Mouse (Mus musculus) limb, embryonic 11.5 days (tissue): Measurements from ENCODE around the gene Abhd16b. TPM values are rescaled to one million over a fixed set of nuclear protein-coding genes. Genes with fewer than 3 reads are reported as not detected.
A peak's percentile ranks its signal among the peaks of the same experiment; 100 is the strongest.

Experiments
- ATAC-seq: fragments of 200-750 bp; cut with Nextera tagmentation; 2 replicates; pipeline ENCODE4 v1.8.0; 2017; ENCODE audit warnings: low read depth; ENCODE audit not compliant: insufficient number of reproducible peaks, low FRiP score, low TSS enrichment
- DNase-seq: peaks from one replicate; pipeline ENCODE4 v3.0.0-alpha.2; 2015; ENCODE audit warnings: low spot score
- H3K27ac ChIP-seq: fragments of 300-500 bp; sonication (generic); replicated peaks from 2 replicates; pipeline ENCODE4 v1.5.1; 2014; ENCODE audit warnings: low read depth, mild to moderate bottlenecking, low read length
- H3K27me3 ChIP-seq: fragments of 300-500 bp; sonication (generic); 2 replicates; pipeline ENCODE4 v1.6.1; 2014; ENCODE audit warnings: mild to moderate bottlenecking, low read length, mixed read lengths; ENCODE audit not compliant: control insufficient read depth, insufficient read depth
- H3K36me3 ChIP-seq: fragments of 300-500 bp; sonication (generic); 2 replicates; pipeline ENCODE4 v1.6.1; 2014; ENCODE audit warnings: mild to moderate bottlenecking, low read length, moderate library complexity, mixed read lengths; ENCODE audit not compliant: control insufficient read depth, insufficient read depth
- H3K4me1 ChIP-seq: fragments of 300-500 bp; sonication (generic); 2 replicates; pipeline ENCODE4 v1.6.1; 2014; ENCODE audit warnings: low read length, mixed read lengths; ENCODE audit not compliant: control insufficient read depth, insufficient read depth
- H3K4me2 ChIP-seq: fragments of 300-500 bp; sonication (generic); 2 replicates; pipeline ENCODE4 v1.6.1; 2014; ENCODE audit warnings: low read depth, mild to moderate bottlenecking, moderate library complexity; ENCODE audit not compliant: severe bottlenecking
- H3K4me3 ChIP-seq: fragments of 300-500 bp; sonication (generic); 2 replicates; pipeline ENCODE4 v1.5.1; 2014; ENCODE audit warnings: low read depth, low read length
- H3K9ac ChIP-seq: fragments of 300-500 bp; sonication (generic); 2 replicates; pipeline ENCODE4 v1.6.1; 2014; ENCODE audit warnings: mild to moderate bottlenecking, low read length
- H3K9me3 ChIP-seq: fragments of 300-500 bp; sonication (generic); 2 replicates; pipeline ENCODE4 v1.6.1; 2016; ENCODE audit warnings: low read length; ENCODE audit not compliant: control insufficient read depth
- WGBS: fragments of 180-500 bp; shearing (Covaris S2); extraction: QIAGEN DNeasy Blood & Tissue Kit; methylation state at CpG from one replicate; pipeline ENCODE4 v1.1.7; 2014; 5-methylcytosine and 5-hydroxymethylcytosine counted together
- polyA plus RNA-seq: library from polyadenylated mRNA; unstranded; fragments of >200 nt; fragmentation: Nextera tagmentation; extraction: Ambion mirVana; gene quantifications from 2 replicates; pipeline ENCODE4 v1.2.1, GENCODE M21; 2014

Gene Abhd16b
- polyA plus RNA-seq = 0.08 and 0.21 TPM in 2 replicates

GRCm38 (mm10) chr2:181493156-181493927 is at the start of gene Abhd16b:
Gene Abhd16b, plus strand, starts transcription at chr2:181493206.
- Histone ChIP-seq H3K27ac (no peak within 1 kb of the TSS), H3K4me1 (no peaks in the 10 kb centered on the region; the same call in 1 of the 2 replicates), H3K27me3 (no peaks in the 10 kb centered on the region), H3K36me3 (no peaks in the 10 kb centered on the region), H3K4me3 (no peak within 1 kb of the TSS), H3K9me3 (no peaks in the 10 kb centered on the region), H3K4me2 (no peak within 1 kb of the TSS), H3K9ac (no peak within 1 kb of the TSS)
- 86% methylated on average over 31 of the region's 31 CpGs for WGBS
- no peak for ATAC-seq
- DNase-seq = no peak

DNA sequence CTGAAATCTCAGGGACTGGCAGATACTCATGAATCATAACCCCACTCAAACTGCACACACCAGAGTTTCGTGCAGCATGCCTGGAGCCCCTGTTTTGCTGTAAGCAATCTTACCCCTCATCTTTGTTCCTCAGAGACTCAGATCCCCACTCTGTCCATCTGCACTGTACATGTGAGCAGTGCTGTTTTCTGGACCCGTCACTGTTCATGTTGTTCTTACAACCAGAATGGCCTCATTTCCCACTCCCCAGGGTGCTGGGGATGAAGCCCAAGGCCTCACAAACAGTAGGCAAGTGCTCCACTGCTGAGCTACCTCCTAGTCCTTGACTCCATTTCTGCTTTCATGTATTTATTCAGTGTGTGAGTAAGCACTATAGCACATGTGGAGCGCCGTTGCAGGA is 40.8 kb upstream of the Abhd16b start:
- ATAC-seq (no peak), DNase-seq (no peak)
- H3K36me3 ChIP-seq = no peaks in the 10 kb centered on the region
- WGBS = 81% methylated on average over 4 of the region's 4 CpGs
- no peak overlapping the region for H3K9ac ChIP-seq
- no peaks in the 10 kb centered on the region for H3K27me3 ChIP-seq
- H3K4me3 ChIP-seq = no peak overlapping the region
- no peak overlapping the region for H3K27ac ChIP-seq
- no peak overlapping the region for H3K4me2 ChIP-seq
- no peaks in the 10 kb centered on the region for H3K9me3 ChIP-seq
- no peaks in the 10 kb centered on the region for H3K4me1 ChIP-seq

DNA sequence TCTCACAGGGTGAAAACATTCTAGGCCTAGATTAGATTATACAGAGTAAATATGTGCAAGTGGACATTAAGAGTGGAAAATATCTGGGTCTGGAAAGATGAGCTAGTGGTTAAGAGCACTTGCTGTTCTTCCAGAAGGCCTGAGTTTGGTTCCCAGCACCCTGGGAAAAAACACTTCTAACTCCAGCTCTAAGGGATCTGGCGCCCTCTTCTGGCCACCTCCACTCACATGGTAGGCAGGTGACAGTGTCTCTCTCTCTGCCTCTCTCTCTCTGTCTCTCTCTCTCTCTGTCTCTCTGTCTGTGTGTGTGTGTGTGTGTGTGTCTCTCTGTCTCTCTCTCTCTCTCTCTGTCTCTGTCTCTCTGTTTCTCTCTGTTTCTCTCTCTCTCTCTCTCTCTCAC is 39.7 kb upstream of the Abhd16b start:
- no peak for DNase-seq
- no peak for ATAC-seq
- Histone ChIP-seq H3K36me3 (no peaks in the 10 kb centered on the region), H3K4me3 (no peak overlapping the region), H3K27me3 (no peaks in the 10 kb centered on the region), H3K4me2 (no peak overlapping the region), H3K9ac (no peak overlapping the region), H3K4me1 (no peaks in the 10 kb centered on the region), H3K9me3 (no peaks in the 10 kb centered on the region), H3K27ac (no peak overlapping the region)
- 44% methylated on average over 1 of the region's 1 CpGs for WGBS

- no peak for ATAC-seq
- H3K27me3 ChIP-seq = 0 out of 2 replicates have a peak, but pooled peaks cover 2% of the 10 kb centered on the region
- no peak overlapping the region for H3K4me3 ChIP-seq
- 0 out of 2 replicates have a peak, but pooled peaks cover 2% of the 10 kb centered on the region for H3K4me1 ChIP-seq
- H3K4me2 ChIP-seq = no peak overlapping the region
- no peaks in the 10 kb centered on the region for H3K9me3 ChIP-seq
- no peak overlapping the region for H3K9ac ChIP-seq
- no peak for DNase-seq
- 85% methylated on average over 2 of the region's 2 CpGs for WGBS
- no peaks in the 10 kb centered on the region for H3K36me3 ChIP-seq
- no peak overlapping the region for H3K27ac ChIP-seq
Observed at GRCm38 (mm10) chr2:181455899-181456298, 37.1 kb upstream of the Abhd16b start.

- Histone ChIP-seq H3K4me3 (peak overlapping the region; percentile 83), H3K27ac (no peak overlapping the region), H3K4me2 (peak overlapping the region; percentile 83), H3K9me3 (no peaks in the 10 kb centered on the region), H3K9ac (no peak overlapping the region), H3K27me3 (0 out of 2 replicates have a peak, but pooled peaks cover 2% of the 10 kb centered on the region), H3K4me1 (0 out of 2 replicates have a peak, but pooled peaks cover 2% of the 10 kb centered on the region), H3K36me3 (no peaks in the 10 kb centered on the region)
- no peak for ATAC-seq
- WGBS = 4% methylated on average over 15 of the region's 15 CpGs
- DNase-seq = peak; percentile 42
Observed at GRCm38 (mm10) chr2:181457831-181458230, 35.2 kb upstream of the Abhd16b start.

GRCm38 (mm10) chr2:181458411-181459152 is 34.4 kb upstream of the Abhd16b start:
- ATAC-seq (no peak; the same call in 1 of the 2 replicates), DNase-seq (peak; percentile 63)
- no peaks in the 10 kb centered on the region for H3K9me3 ChIP-seq
- H3K4me1 ChIP-seq = 0 out of 2 replicates have a peak, but pooled peaks cover 2% of the 10 kb centered on the region
- peak overlapping the region; percentile 76 for H3K9ac ChIP-seq
- peak overlapping the region; percentile 83 for H3K4me2 ChIP-seq
- H3K36me3 ChIP-seq = no peaks in the 10 kb centered on the region
- H3K27me3 ChIP-seq = 0 out of 2 replicates have a peak, but pooled peaks cover 2% of the 10 kb centered on the region
- peak overlapping the region; percentile 83 for H3K4me3 ChIP-seq
- WGBS = under 1% methylated on average over 65 of the region's 72 CpGs
- no peak overlapping the region for H3K27ac ChIP-seq

- Histone ChIP-seq H3K4me1 (0 out of 2 replicates have a peak, but pooled peaks cover 2% of the 10 kb centered on the region), H3K27me3 (0 out of 2 replicates have a peak, but pooled peaks cover 2% of the 10 kb centered on the region), H3K9me3 (no peaks in the 10 kb centered on the region), H3K36me3 (no peaks in the 10 kb centered on the region), H3K27ac (no peak within 1 kb of the TSS), H3K4me2 (peak within 1 kb of the TSS; percentile 83), H3K9ac (peak within 1 kb of the TSS; percentile 76), H3K4me3 (peak within 1 kb of the TSS; percentile 83)
- peak; percentile 90 for ATAC-seq
- peak; percentile 88 for DNase-seq
- under 1% methylated on average over 62 of the region's 83 CpGs for WGBS
Observed at GRCm38 (mm10) chr2:181459153-181459672, 33.8 kb upstream of the Abhd16b start, which contains the start of gene Zbtb46. Gene Zbtb46, minus strand, starts transcription at chr2:181459426.
